In genomic region chr9:77655181-77655934, GRCm38 (mm10) we compare ENCODE assay signal across 8 mouse cellular contexts. TPM values are rescaled to one million over a fixed set of nuclear protein-coding genes. Genes with fewer than 3 reads are reported as not detected.
DNase-seq lines count a peak whose midpoint lies in the region; ATAC-seq and TF ChIP-seq lines count a peak whose summit lies in the region.

No protein-coding gene starts in this region.

- H3K27ac ChIP-seq in intestine, postnatal 0 days (ENCODE audit: low read depth, low read length), result no peak overlapping the region

- H3K9me3 ChIP-seq in intestine, postnatal 0 days (ENCODE audit: control insufficient read depth), result no peaks in the 10 kb centered on the region

- no peaks in the 10 kb centered on the region for H3K4me1 ChIP-seq in intestine, postnatal 0 days (replicated peaks; ENCODE audit: control insufficient read depth, insufficient read depth, low read length)

- H3K27me3 ChIP-seq in intestine, postnatal 0 days (replicated peaks; ENCODE audit: control insufficient read depth, insufficient read depth, low read length), result peaks cover 8% of the 10 kb centered on the region; the same call in 1 of the 2 replicates

- peak overlapping the region; percentile 98 for H3K4me2 ChIP-seq in intestine, postnatal 0 days (replicated peaks; ENCODE audit: low read depth)

- peak overlapping the region; percentile 57 for H3K4me3 ChIP-seq in intestine, postnatal 0 days (ENCODE audit: low read depth, low read length)

- H3K36me3 ChIP-seq in intestine, postnatal 0 days (ENCODE audit: control insufficient read depth, insufficient read depth), result no peaks in the 10 kb centered on the region

- DNase-seq in ZHBTc4 (ENCODE audit: low read depth, low spot score) (peak; percentile 54), adipocyte (ENCODE audit: low spot score) (no peak)
- DNase-seq in cerebellum, postnatal 14 days, result peak; percentile 50 to 59
- DNase-seq in frontal cortex, postnatal 14 days (ENCODE audit: low spot score in 2 of 2), result peak; percentile 21 to 25
- DNase-seq in left cerebral cortex, postnatal 25 days (ENCODE audit: low spot score in 2 of 2), result peak; percentile 57 to 58
- DNase-seq in mesoderm, embryonic 11.5 days (ENCODE audit: low read depth, low spot score), result peak; percentile 49
- DNase-seq in right cerebral cortex, postnatal 10 days (ENCODE audit: low spot score in 2 of 2), result peak; percentile 52 to 59

- peak; percentile 72 for ATAC-seq in intestine, postnatal 0 days

- TF ChIP-seq CTCF in intestine, postnatal 0 days (IDR thresholded peaks at IDR 0.05; ENCODE audit: low read depth), result no peak

- peak overlapping the region; percentile 31; the same call in 1 of the 2 replicates for H3K9ac ChIP-seq in intestine, postnatal 0 days (ENCODE audit: low read depth, low read length)

- WGBS in intestine, postnatal 0 days, result under 1% methylated on average over 85 of the region's 85 CpGs

- intact Hi-C loops in left cerebral cortex, postnatal 25 days (cut with DNase I), result loop anchor here (2.0 to 5.0 kb wide), 2 partner anchors 99 to 372 kb away; partner anchors contain the start of gene Gclc

RNA-seq across cellular contexts. Expression of gene Klhl31, which starts 19.1 kb away (rescaled TPM):
- 0.03 TPM in 1 of 2 replicates, not detected in the other for polyA plus RNA-seq in intestine, postnatal 0 days (2015; fragmentation: Nextera tagmentation; extraction: Ambion mirVana)
- under 1 TPM; 0.07 TPM for total RNA-seq in left cerebral cortex, postnatal 25 days (2021)
